Mouse (Mus musculus): ENCODE data around the gene Adora1.

DNA sequence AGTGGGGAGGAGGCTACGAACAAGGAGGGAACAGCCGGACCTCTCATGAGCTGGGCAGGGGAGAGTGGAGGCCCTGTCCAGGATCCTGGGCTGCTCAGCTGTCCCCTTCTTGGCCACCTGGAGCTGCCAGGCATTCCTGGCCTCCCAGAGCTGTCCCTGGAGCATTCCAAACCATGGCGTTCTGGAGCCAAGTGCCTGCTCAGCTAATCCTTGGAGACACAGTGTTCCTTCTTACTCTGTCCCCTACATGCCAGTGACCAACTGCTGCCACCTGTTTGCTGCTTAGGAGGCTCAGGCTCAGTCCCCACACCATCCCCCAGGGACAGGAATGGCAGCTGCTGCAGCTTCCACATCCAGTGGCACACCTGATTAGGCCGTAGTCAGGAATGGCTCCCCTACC is 39.3 kb downstream of the Adora1 start:
- TF ChIP-seq GATA1 (IDR thresholded peaks at IDR 0.05; ENCODE audit: borderline replicate concordance, low read length) (no peak), FLI1 (IDR thresholded peaks at IDR 0.05; ENCODE audit: low read length) (no peak)
